Mouse (Mus musculus) kidney, postnatal 25 days (tissue): ENCODE results near the gene Ppp1r8.

Experiments used
- DNase-seq, 2 experiments: peaks; one replicate each; pipeline ENCODE4 v3.0.0; 2021; ENCODE audit warnings: mixed read lengths in 2 of 2

Ppp1r8 gene

DNA sequence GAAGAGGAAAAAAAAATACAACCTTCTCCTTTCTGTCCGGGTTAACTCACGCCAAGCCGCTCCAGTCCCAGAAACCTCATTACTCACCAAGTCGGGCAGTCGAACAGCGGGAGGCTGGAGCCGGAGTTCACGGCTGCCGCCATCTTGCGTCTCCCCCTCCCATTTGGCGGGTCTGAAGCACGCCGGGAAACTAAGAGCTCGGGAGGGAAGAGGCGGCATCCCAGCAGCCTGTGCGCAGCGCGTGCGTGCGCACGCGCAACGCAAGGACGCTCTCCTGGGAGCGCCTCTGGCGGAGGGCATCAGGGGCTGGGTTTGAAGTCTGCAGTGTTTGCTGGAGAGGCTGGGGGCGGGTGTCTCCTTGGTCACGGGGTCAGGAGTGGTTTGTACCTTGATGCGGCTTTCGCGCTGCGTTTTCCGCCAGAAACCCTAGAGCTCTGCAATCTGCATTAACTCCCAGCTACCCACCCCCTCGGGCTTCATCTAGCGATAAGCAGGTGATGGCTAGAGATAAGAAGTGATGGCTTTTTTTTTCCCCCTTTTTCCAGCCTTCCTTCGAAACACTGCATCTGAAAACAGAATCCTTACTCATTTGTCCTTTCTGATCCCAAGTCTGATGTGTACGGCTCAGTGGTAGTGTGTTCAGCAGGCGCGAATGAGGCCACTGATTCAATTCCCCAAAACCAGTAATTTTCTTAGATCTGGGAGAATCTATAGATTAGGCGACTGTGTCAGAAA lies at the start of gene Ppp1r8:
Gene Ppp1r8 (minus strand): TSS at position 200 of the 735 bp plus-strand sequence.
- peak; percentile 85 to 96 for DNase-seq

DNA sequence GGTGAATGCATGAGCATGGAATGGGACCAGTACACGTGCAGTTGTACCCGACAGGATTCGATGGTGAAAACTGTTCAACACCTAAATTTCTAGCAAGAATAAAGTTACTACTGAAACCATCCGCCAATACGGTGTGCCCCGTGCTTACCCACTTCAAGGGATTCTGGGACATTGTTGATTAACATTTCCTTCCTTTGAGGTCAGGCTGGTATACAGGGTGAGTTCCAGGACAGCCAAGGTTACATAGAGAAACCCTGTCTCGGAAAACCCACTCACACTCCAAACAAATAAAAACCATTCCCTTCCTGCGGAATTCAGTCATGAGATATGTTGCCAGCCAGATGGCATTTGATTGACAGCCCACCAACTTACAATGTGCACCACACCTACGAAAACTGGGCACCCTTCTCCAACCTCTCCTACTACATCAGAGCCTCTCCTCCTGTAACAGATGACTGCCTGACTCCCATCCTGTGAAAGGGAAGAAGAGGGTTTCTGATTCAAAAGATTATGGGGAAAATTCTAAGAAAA lies 41.9 kb upstream of the Ppp1r8 start:
- no peak for DNase-seq

DNA sequence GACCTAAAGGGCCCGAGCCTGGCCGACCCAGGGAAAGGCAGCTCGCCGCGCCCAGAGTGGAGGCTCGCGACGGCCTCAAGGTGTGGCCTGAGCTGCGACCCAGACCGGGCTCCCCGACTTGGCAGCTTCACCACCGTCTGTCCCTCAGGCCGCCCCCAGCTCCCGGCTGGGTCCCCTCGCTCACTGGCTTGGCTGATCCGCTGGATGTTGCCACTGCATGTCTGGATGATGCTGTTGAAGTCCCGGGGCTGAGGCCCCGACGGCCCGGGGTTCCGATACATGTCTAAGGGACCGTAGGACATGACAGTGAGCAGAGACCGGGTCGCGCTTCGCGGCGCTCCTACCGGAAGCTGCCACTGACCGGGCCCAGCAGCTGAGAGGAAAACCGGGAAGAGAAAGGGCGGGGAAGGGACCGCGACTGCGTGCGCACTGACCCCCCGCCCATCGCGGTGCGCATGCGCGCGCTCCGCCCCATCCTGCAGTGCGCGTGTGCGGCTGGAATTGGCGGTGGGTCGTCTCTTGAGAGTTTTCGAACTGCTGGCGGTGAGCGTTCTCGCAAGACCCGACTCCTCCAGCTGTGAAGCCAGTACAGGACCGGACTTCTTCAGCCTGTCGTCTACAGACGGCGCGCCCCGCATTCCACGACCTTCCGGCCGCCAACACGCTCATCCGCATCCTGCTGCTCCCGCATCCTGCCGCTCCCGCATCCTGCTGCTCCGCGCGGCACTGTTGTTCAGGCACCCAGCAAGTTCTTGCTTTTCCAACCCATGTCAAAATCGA lies 41.3 kb upstream of the Ppp1r8 start, which contains the start of gene Stx12:
Gene Stx12 (minus strand): TSS at position 446 of the 780 bp plus-strand sequence.
- peak; percentile 91 to 96 for DNase-seq

DNA sequence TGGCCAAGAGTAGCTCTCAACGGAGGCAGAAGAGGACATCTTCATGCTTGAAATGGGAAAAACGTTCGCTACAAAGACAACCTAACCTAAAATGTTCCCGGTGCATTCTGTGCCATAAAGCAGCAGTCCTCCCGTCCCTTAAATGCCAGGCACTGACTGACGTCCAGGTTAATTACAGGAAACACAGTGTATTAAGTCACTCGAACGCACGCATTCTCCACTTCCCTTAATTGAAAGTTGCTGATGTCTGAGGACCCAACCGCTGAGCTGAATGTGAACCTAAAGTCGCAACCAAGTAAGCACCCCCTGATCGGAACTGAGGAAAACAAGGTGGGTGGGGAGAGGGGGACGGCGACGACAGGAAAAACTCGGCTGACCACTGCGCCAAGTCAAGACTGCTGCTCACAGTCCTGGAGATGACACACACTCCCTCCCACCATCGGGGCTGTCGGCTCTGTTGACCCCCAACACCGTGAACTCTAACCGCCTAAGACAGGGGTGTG lies 40.6 kb upstream of the Ppp1r8 start:
- peak in 1 of 2 experiments; percentile 6 for DNase-seq

DNA sequence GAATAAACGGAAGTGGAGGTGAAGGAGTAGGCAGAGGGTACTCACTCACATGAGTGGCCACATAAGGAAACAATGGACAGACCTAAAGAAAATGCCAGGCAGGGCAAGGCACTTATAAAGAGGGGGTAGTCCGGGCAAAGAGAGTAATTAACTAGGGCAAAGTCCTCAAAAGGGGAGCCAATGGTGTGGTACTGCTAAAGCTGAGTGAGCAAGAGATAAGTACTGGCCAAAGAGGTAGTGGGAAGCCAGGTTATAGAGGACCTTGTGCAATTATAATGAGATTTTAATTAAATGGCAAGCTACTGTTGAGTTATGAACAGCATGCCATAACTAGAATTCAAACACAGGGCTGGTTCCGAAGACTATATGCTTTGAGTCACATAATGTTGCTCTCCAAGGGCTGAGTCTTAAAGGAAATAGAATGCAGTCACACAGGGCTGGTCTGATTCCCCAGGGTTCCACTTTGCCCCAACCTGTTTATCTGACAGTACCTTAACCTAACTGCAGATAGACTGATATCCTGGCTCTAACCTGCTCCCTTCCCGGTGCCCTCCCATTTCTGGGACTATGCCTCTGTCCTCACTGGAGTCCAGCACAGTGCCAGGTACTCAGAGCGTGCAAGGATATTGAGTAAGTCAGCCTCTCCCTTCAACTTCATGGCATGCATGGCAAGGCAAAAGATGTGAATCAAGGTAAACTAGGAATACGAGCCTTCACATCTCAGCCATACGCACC lies 31.6 kb upstream of the Ppp1r8 start:
- no peak for DNase-seq

DNA sequence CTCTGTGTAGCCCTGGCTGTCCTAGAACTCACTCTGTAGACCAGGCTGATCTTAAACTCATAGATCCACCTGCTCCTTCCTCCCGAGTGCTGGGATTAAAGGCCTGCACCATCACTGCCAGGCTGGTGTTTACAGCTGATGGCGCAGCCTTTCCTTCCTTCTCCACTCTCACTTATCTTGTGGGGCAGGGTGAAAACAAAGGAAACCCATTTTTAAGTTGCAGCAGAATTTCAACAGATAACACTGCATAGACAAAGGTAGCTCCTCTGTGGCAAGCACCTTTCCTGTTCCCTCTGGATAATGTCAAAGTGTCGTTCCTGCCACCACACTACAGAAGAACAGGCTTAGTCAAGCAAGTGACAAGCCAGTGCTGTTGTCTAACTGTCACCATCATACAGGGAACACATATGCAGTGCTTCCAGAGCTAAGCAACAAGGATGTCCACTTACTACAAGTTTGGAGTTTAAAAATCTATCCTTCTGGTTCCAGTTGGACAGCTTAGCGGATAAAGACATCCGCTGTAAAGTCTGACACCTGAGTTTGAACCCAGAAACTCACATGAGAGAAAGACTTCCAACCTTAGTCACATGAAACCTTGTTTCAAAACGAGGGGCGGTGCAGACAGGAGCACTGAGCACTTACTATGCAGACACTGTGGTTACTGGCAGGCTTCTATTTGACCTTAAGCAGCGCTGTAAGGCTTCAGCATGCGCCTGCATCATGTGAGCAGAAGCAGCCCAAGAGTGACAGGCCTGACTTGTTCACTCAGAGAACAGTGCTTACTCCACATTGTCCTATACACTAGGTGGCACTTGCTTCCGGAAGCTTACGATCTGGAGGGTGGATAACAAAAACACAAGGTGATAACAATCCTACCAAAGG lies 30.8 kb upstream of the Ppp1r8 start:
- DNase-seq: peak; percentile 9 to 49

DNA sequence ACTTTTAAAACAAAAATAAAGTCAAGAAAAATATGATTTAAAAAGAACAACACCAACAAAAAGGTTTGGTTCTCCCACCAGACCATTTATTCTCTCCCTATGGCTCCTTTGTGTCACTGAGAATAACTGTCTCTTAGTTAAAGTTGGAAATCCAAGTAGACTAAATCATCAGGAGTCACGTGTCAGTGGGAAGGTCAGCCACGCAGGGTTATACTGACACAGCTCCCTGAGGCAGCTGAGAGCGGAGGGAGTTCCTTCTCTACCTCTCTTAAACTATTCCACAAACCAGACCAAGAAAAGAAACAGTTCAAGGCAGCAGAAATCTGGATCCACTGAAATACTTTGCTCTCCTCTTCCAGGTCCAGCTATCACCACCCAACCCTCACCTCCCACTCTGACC lies 28.1 kb upstream of the Ppp1r8 start:
- DNase-seq: no peak

DNA sequence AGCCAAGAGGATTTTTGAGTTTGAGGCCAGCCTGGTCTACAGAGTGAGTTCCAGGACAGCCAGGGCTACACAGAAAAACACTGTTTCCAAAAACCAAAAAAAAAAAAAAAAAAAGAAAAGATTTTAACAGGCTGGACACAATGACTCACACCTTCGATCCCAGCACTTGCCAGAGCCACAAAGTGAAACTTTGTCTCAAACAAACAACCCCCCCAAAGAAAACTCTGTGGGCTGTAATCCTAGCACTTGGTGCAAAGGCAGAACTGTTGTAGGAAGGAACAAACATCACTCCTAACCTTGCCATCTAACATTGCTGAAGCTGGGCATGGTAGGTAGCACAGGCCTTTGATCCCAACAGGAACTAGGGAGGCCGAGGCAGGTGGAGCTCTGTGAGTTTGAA lies 21.9 kb upstream of the Ppp1r8 start:
- no peak for DNase-seq

DNA sequence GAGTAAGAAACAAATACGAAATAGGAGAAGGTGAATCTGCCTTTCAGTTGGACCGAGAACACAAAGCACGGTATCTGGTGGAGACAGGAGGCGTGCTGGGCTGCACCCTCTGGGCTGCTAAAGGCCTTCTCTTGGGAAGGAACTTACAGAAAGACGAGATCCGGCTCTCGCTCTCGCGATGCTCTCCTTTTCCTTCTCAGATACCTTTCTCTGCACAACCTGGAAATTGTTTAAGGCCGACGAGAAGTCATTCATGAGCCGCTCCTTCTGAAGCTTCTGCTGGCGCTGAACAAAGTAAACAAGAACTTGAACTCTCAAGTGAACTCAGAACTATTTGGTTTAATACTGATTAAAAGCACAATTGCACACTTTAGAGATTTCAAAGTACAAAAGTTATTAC lies 20.0 kb upstream of the Ppp1r8 start:
- no peak for DNase-seq

DNA sequence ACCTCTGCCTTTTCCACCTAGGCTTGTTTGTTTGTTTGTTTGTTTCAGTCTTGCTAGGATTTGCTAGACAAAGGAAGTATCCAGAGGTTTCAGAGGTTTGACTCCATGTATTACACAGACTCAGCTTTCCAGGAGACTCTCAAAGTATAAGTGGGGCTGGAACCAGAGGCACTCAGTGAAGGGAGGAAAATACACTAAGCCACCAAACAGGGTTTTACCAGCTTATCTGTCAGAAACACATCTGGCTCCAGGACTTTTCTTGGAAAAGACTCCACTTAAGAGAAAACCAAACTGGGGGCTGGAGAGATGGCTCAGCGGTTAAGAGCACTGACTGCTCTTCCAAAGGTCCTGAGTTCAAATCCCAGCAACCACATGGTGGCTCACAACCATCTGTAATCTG lies 17.9 kb upstream of the Ppp1r8 start:
- no peak for DNase-seq

DNA sequence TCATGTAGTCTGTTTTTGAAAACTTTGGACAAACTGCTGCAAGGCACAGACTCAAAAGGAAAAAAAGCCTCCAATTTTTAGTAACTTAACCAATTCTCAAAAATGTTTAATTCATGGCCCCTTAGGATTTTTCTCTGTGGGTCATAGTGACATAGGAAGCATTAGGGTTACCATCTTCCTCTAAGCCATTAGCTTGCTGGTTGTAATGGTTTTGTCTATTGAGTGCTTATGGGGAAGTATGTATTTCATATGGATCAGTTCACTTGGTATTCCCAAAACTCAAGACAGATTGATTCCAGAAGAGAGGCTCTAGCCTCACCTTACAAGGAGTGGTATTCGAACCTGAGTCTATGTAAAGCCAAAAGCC lies 719 bp upstream of the Ppp1r8 start:
- DNase-seq: no peak

DNA sequence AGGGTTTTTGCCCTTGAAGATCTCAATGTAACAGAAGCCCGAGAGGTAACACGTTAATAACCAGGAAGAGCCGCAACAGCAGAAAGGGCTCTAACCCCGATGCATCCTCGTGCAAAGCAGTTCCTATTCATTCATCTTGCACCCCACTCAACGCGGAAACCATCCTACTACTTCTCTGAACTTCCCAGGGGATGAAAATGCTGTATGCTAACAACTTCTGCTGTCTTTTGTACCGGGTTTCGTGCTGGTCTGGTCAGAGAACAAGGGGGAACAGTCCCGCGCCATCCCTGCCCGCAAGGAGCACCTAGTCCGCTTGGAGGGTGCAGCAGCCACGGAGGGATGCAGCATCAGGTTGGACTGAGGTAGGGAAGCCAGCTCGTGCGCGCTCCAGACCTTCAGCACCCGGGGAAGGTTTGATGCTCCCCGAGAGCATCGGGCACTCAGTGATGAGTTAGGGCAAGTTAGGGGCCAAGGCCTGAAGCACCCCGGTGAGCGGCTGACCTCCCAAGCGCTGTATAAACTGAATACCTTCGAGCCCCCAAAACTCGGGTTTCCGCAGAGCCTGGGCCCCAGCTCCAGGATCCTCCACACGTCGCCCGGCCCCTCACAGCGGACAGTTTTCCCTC lies 575 bp downstream of the Ppp1r8 start:
- peak; percentile 5 to 49 for DNase-seq

DNA sequence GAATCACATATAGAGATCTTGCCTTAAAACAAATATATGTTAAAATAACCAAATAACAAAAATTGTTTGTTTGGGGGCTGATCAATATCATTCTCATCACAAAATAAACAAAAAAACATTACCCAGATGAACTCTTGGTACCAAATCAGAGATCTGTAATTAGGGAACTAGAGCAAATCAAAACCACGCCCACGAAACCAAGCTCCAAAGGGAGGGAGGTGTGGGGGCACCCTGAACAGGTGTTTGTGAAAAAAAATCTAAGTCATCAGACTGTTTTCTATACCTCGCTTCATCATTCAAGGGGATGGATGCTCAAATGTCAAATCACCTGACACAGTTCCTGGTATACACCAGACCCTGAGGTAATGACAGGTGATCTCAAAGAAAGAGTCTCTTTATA lies 1.5 kb downstream of the Ppp1r8 start:
- DNase-seq: no peak

DNA sequence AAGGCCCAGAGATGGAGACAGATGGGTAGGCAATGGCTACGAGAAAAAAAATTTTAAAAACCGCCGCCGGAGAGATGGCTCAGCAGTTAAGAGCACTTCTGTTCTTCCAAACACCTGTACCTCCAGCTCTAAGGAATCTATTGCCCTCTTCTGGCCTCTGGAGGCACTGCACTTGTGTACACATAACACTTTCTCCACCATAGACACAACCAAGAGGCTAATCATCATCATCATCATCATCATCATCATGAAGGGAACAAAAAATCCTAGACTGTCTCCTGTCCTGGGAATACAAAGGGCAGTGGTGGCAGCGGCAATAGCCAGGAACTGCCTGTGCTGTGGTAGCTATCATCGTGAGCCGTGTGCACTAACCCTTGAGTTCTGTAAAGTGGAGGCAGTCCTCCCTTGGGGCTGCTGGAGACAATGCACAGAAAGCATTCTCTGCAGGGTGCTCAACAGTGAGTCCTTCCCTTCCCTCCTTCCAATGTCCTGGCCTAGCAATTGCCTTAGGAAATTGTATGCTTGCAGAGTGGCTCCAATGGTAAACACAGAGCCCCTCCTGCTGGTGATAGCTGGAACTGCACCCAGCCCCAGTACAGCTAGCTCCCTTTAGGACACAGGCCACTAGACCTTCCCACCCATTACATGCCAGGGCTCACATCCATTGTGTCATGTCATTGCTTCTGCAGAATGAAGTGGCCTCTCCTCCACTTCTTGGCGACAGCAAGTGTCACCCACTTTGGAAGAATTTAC lies 19.2 kb downstream of the Ppp1r8 start:
- DNase-seq: peak; percentile 73 to 77

DNA sequence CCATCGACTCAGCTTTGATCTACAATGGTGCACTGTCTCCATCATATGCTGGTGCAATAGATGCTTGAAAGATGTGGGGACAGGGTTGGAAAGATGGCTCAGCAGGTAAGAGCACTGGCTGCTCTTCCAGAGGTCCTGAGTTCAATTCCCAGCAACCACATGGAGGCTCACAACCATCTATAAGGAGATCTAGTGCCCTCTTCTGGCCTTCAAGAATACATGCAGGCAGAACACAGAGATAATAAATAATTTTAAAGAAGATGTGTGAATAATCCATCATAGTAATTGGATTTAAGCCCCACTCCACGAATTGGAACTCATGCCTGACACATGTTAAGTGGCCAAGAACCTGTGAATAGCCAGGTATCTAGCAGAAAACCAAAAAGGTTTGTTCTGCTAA lies 24.5 kb downstream of the Ppp1r8 start:
- DNase-seq: no peak

DNA sequence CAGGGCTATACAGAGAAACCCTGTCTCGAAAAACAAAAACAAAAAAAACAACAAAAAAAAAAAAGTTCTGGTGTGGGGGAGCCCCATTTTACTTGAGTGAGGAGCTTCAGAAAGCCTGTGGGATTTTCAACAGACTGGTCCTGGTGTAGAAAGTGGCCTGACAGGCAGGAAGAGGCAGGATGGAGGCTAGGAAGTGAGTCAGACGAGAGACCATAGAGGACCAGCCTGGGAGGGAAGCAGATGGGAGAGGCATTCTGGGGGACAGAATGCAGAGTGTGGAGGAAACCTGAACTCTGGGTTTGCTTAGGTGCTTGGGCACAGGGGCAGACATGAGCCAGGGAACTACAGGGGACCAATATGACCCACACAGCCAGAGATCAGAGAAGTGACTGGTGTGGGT lies 26.1 kb downstream of the Ppp1r8 start:
- no peak for DNase-seq

DNA sequence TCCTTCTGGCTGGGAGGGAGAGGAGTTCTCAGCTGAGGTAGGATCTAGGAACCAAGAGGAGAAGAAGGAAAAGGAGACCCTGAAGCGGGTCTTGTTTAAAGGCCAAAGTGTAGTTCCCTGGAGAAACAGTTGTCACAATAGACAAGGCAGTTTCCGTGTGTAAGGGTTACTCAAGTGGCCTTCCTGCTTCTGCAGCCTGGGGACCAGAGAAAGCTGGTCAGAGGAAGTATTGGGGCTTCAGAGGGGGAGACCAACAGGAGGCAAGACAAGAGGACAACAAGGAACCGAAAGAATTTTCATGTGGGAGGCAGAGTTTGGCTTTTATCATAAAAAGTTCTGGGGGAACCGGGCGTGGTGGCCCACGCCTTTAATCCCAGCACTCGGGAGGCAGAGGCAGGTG lies 26.6 kb downstream of the Ppp1r8 start:
- DNase-seq: no peak

DNA sequence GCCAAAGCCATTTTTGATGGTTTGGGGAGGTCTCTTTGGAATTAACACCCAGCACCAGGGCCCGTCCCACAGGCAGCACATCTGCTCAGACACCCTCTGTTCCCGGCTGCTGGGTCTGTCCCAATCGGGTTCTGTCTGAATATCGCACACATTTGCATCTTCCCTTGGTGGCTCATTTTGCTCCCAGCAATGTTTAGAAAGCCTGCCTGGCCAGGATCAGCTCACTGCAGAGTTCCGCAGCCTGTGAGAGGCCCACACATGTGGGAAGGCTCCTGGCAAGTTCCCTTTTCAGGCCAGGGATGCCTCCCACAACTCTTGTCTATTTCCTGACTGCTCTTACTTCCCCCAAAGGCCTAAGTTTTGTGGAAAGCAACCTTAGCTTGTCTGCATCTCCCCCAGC lies 33.3 kb downstream of the Ppp1r8 start:
- no peak for DNase-seq

DNA sequence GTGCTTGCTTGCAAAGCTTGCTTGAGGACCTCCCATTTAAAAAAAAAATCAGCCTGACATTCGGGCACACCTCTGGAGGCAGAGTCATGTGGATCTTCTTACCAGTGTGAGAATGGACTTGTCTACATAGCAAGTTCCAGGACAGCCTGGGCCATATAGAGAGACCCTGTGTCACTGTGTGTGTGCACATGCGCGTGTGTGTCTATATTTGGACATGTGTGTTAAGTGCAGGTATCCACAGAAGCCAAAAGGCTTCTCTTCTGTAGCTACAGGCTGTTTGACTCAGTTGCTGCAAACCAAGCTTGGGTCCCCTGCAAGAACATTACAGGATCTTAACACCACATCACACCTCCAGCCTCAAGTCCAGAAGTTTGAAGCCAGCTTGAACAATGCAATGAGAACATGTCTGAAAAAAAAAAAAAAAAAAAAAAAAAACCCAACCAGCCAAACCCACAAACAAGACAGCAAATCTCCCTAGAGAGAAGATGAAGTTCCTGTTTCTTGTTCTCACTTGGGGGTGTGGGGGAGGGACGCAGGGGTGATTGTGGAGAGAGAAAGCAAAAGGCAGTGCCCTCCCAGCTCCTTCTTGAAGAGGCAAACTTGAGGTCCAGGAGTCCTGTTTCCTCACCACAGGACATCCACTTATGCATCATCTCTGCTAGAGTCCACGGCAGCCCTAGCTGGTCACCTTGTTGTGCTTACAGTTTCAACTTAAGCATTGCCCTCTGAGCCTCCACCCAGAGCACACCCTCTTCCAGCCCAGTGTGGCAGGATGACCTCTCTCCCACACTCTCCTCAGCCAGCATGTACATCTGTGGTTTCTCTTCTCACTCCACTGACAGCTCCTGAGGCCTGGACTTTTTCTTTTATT lies 35.0 kb downstream of the Ppp1r8 start:
- DNase-seq: no peak
